Mouse (Mus musculus) E14TG2a.4 (cell line): ENCODE measurements around the gene Gpr157.

Experiments
- CTCF ChIP-seq: conservative IDR thresholded peaks from 2 replicates; pipeline ENCODE4 v1.5.1; 2014; ENCODE audit warnings: low read length
- NANOG ChIP-seq: IDR thresholded peaks from 2 replicates; pipeline ENCODE4 v1.6.1; 2014; ENCODE audit warnings: borderline replicate concordance, low read length, mixed read lengths
- POU5F1 ChIP-seq: IDR thresholded peaks from 2 replicates; pipeline ENCODE4 v1.6.1; 2014; ENCODE audit warnings: low read length, borderline replicate concordance

GRCm38 (mm10) chr4:150118163-150118562, 31.0 kb downstream of the Gpr157 start:
- TF ChIP-seq CTCF: peak; percentile 66
- no peak for TF ChIP-seq NANOG
- TF ChIP-seq POU5F1: no peak
